Mouse (Mus musculus): ENCODE measurements around the gene Camk1g.

DNA sequence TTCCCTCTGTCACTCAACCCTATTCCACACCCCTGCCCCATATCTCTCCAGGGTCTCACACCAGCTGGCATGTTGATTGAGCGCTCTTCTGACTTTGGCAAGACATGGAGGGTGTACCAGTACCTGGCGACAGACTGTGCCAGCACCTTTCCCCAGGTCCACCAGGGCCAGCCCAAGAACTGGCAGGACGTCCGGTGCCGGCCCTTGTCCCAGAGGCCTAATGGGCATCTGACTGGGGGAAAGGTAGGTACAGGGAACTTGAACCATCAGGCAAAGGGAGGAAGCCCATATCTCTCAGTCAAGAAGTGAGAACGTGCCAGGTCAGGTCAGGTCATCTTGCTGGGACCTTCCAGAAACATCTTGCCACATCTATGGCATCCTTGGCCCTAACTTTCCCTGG is 46.4 kb downstream of the Camk1g start:
- no peak for TF ChIP-seq EP300 (IDR thresholded peaks at IDR 0.05; ENCODE audit: insufficient read depth, low read depth, low read length)
- no peak for TF ChIP-seq POLR2A (IDR thresholded peaks at IDR 0.05; ENCODE audit: insufficient read depth, low read length)
